Mouse (Mus musculus): Measurements from ENCODE around the gene Pth1r. TPM values are rescaled to one million over a fixed set of nuclear protein-coding genes. Genes with fewer than 3 reads are reported as not detected.

Pth1r gene
- polyA plus RNA-seq, 1 experiment = 8.2 TPM

DNA sequence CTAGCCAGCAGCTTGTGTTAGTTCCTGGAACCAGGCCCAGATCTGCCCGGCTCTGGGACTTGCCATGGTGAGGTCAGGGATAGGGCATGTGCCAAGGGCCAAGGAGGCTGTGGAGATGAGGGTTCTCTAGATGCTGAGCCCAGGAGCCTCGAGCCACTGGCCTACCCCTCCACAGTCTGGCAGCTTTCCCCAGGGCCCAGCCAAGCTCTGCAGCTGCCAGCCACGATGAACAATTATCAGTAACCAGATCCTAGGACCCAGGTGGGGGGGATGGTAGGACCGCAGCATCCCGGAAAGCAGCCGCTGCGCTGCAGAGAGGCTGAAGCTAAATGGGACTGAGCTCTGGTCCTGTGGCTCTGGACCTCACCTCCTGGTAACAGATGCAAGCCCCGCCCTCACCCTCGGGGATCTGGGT lies 21.2 kb downstream of the Pth1r start:
- Histone ChIP-seq H3K4me3 (ENCODE audit: insufficient read depth, low read length) (no peak overlapping the region), H3K4me1 (ENCODE audit: control insufficient read depth, insufficient read depth, low read length) (peaks cover 3% of the 10 kb centered on the region; the same call in 1 of the 2 replicates), H3K27ac (ENCODE audit: insufficient read depth, low read length) (no peak overlapping the region)
- no peak for TF ChIP-seq CTCF (IDR thresholded peaks at IDR 0.05; ENCODE audit: extremely low read depth, insufficient read depth, low read length)
- TF ChIP-seq POLR2A (IDR thresholded peaks at IDR 0.05; ENCODE audit: extremely low read depth, insufficient read depth, low read length) = no peak

DNA sequence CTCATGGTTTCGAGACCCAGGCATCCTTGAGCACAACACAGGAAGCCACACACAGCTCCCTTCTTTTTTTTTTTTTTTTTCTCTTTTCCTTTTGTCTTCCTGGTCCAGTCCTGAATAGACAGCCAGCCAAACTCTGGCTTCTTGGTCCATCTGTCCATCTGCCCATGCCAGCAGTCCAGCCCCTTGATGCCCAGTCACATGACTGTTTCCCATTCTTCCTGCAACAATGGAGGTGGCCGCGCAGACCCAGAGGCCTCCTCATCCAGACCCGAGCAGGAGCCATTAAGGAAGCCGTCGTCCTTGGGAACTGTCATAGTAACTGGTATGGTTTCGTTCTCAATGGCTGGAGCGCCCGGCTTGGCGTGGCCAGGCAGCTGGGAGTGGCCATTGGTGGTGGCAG lies 24.9 kb downstream of the Pth1r start:
- TF ChIP-seq POLR2A (IDR thresholded peaks at IDR 0.05; ENCODE audit: extremely low read depth, insufficient read depth, low read length) (no peak), CTCF (IDR thresholded peaks at IDR 0.05; ENCODE audit: extremely low read depth, insufficient read depth, low read length) (no peak)
- Histone ChIP-seq H3K4me1 (ENCODE audit: control insufficient read depth, insufficient read depth, low read length) (peaks cover 3% of the 10 kb centered on the region; the same call in 1 of the 2 replicates), H3K27ac (ENCODE audit: insufficient read depth, low read length) (no peak overlapping the region), H3K4me3 (ENCODE audit: insufficient read depth, low read length) (no peak overlapping the region)

DNA sequence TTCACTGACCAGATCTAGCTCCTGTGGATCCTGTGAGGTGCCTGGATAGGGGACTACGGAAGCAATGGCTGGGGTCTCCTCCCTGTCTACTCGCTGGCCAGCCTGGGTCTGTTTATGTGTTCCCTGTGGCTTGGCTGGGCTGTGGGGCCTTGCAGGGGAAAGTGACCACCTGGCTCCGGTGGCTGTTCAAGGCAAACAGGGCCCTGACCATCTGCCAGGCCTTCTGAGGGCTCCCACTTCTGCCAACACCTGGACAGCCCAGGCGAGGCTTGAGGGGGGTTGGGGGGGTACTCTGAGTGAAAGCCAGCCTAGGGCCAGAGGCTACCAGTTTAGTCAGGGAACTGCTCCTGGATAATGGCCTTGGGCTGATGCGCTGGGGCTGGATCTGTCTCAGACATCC lies 27.0 kb downstream of the Pth1r start:
- no peak for TF ChIP-seq POLR2A (IDR thresholded peaks at IDR 0.05; ENCODE audit: extremely low read depth, insufficient read depth, low read length)
- no peak for TF ChIP-seq CTCF (IDR thresholded peaks at IDR 0.05; ENCODE audit: extremely low read depth, insufficient read depth, low read length)
- Histone ChIP-seq H3K4me1 (ENCODE audit: control insufficient read depth, insufficient read depth, low read length) (no peaks in the 10 kb centered on the region; the same call in 1 of the 2 replicates), H3K4me3 (ENCODE audit: insufficient read depth, low read length) (no peak overlapping the region), H3K27ac (ENCODE audit: insufficient read depth, low read length) (no peak overlapping the region)

DNA sequence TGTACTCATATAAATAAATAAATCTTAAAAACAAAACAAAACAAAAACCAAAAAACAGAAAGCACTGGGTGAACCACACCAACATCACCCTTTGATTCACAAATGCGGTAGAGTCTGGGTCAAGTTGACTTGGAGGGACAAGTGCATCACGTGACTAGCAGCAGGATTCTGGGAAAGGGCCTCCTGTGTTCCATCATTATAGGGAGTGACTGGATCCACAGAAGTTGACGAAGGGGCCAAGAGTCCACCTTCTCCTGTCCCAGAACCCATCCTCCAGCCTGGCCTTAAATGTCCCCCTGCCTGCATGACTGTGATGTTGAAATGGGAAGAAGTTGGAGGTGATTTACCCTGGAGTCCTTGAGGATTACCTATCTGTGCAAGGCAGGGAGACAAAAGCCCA lies 28.1 kb downstream of the Pth1r start:
- no peak overlapping the region for H3K27ac ChIP-seq (ENCODE audit: insufficient read depth, low read length)

DNA sequence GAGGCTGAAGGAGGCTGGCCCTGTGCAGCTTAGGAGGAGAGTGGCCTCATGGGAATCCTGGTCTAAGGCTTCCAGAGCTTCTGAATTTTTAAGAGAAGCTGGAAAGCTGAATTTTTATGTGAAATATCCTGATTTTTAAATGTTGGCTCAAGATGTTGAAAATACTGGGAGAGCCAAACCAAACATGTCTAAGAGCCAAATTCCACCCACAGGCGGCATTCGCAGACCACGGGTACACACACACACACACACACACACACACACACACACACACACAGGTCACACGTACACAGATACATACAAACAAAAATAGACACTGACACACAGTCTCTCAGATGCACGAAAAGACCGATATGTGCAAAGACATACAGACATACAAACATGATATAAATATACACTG lies 28.9 kb downstream of the Pth1r start:
- no peak overlapping the region for H3K27ac ChIP-seq (ENCODE audit: insufficient read depth, low read length)
- H3K4me1 ChIP-seq (ENCODE audit: control insufficient read depth, insufficient read depth, low read length) = no peaks in the 10 kb centered on the region; the same call in 1 of the 2 replicates
- no peak overlapping the region for H3K4me3 ChIP-seq (ENCODE audit: insufficient read depth, low read length)
- TF ChIP-seq POLR2A (IDR thresholded peaks at IDR 0.05; ENCODE audit: extremely low read depth, insufficient read depth, low read length) = no peak
- TF ChIP-seq CTCF (IDR thresholded peaks at IDR 0.05; ENCODE audit: extremely low read depth, insufficient read depth, low read length) = no peak

More for the DNA sequence above, 28.1 kb downstream of the Pth1r start:
- no peak overlapping the region for H3K4me3 ChIP-seq (ENCODE audit: insufficient read depth, low read length)
- TF ChIP-seq CTCF (IDR thresholded peaks at IDR 0.05; ENCODE audit: extremely low read depth, insufficient read depth, low read length) (no peak), POLR2A (IDR thresholded peaks at IDR 0.05; ENCODE audit: extremely low read depth, insufficient read depth, low read length) (no peak)
- H3K4me1 ChIP-seq (ENCODE audit: control insufficient read depth, insufficient read depth, low read length) = no peaks in the 10 kb centered on the region; the same call in 1 of the 2 replicates

DNA sequence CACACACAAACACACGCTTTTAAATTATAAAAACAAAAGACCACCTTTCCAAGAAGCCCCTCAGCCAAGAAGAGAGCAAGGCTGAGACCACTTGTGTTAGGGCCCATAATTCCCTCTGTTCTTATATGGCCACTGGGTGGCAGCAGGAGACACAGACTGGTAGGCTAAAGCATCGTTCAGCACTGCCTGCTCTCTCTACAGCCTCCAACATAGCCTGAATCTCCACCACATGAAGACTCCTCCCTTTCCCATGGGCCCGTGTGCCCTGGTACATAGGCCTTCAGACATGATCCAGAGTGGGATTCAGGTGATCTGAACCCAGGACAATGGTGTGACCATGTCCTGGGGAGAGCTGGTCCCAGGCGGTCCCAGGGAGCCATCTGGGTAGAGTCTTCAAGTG lies 30.2 kb downstream of the Pth1r start:
- Histone ChIP-seq H3K27ac (ENCODE audit: insufficient read depth, low read length) (no peak overlapping the region), H3K4me1 (ENCODE audit: control insufficient read depth, insufficient read depth, low read length) (no peaks in the 10 kb centered on the region; the same call in 1 of the 2 replicates), H3K4me3 (ENCODE audit: insufficient read depth, low read length) (no peak overlapping the region)
- TF ChIP-seq POLR2A (IDR thresholded peaks at IDR 0.05; ENCODE audit: extremely low read depth, insufficient read depth, low read length) (no peak), CTCF (IDR thresholded peaks at IDR 0.05; ENCODE audit: extremely low read depth, insufficient read depth, low read length) (peak; percentile 80)

DNA sequence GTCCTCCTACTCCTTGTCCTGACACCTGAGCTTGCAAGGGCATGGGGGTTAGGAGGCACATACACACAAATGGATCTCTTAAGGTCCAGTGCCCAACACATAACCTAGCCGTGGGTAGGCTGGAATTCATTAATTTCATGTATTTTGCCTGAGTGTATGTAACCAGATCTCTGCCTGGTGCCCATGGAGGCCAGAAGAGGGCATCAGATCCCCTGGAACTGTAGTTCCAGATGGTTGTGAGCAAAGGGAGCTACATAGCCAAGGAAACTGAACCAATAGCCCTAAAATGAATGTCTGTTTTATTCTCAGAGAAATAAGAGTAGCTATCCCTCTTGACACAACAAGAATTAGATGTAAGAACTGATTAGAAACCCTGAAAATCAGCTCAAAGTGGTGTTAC lies 31.5 kb downstream of the Pth1r start:
- TF ChIP-seq POLR2A (IDR thresholded peaks at IDR 0.05; ENCODE audit: extremely low read depth, insufficient read depth, low read length) (no peak), CTCF (IDR thresholded peaks at IDR 0.05; ENCODE audit: extremely low read depth, insufficient read depth, low read length) (peak; percentile 44)
- no peak overlapping the region for H3K27ac ChIP-seq (ENCODE audit: insufficient read depth, low read length)
- no peak overlapping the region for H3K4me3 ChIP-seq (ENCODE audit: insufficient read depth, low read length)
- no peaks in the 10 kb centered on the region; the same call in 1 of the 2 replicates for H3K4me1 ChIP-seq (ENCODE audit: control insufficient read depth, insufficient read depth, low read length)

DNA sequence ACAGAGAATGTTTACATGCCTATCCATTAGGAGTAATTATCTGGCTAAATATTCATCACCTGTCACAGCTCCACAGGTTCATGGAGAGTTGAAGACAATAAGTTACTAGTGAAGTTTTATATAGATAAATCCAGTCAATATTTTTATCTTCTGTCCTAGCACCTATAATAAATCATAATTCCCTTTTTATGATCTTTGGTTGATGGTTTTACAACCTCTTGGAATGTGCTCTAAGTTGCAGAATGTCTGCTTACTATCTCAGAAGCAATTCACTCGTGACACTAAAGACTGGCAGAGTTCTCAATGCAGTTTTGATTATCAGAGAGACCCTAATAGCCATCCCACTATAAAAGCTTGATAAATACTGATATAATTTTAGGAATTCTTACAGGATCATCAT lies 33.6 kb downstream of the Pth1r start:
- H3K4me1 ChIP-seq (ENCODE audit: control insufficient read depth, insufficient read depth, low read length) = no peaks in the 10 kb centered on the region; the same call in 1 of the 2 replicates
- TF ChIP-seq CTCF (IDR thresholded peaks at IDR 0.05; ENCODE audit: extremely low read depth, insufficient read depth, low read length) (no peak), POLR2A (IDR thresholded peaks at IDR 0.05; ENCODE audit: extremely low read depth, insufficient read depth, low read length) (no peak)
- H3K27ac ChIP-seq (ENCODE audit: insufficient read depth, low read length) = no peak overlapping the region
- H3K4me3 ChIP-seq (ENCODE audit: insufficient read depth, low read length) = no peak overlapping the region

DNA sequence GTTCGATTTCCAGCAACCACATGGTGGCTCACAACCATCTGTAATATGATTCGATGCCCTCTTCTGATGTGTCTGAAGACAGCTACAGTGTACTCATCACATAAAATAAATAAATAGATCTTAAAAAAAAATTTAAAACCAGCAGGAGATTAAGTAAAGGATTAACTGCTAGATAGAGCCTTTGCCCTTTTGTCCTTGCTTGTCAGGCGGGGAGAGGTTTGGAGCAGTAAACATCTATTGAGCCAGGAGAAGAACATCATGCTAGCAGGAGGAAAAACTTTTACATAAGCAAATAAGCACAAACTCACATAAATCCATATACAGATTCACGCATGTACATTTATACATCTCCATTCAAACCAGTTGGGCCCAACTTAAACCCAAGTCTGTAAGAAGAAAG lies 34.4 kb downstream of the Pth1r start:
- TF ChIP-seq POLR2A (IDR thresholded peaks at IDR 0.05; ENCODE audit: extremely low read depth, insufficient read depth, low read length) (no peak), CTCF (IDR thresholded peaks at IDR 0.05; ENCODE audit: extremely low read depth, insufficient read depth, low read length) (no peak)
- Histone ChIP-seq H3K4me3 (ENCODE audit: insufficient read depth, low read length) (no peak overlapping the region), H3K4me1 (ENCODE audit: control insufficient read depth, insufficient read depth, low read length) (no peaks in the 10 kb centered on the region; the same call in 1 of the 2 replicates), H3K27ac (ENCODE audit: insufficient read depth, low read length) (no peak overlapping the region)

DNA sequence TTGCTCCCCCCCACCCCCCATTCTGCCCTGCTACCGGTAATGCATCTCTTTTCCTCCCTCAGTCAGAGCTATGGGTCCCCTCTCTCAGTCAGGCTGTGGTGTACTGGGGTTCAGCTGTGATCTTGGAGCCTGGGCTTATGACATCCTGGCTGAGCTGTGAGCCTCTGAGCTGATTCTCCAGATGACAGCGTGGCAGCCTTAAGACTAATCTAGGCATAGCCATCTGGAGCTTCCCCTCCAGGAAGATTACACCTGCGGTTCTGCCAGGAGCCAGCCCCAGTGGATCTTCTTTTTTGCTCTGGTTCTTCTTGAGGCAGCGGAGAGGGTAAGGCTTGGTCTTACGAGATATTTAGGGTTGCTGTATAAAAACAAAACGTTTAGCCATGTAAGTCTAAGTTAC lies 34.9 kb downstream of the Pth1r start:
- no peak overlapping the region for H3K27ac ChIP-seq (ENCODE audit: insufficient read depth, low read length)
- H3K4me1 ChIP-seq (ENCODE audit: control insufficient read depth, insufficient read depth, low read length) = no peaks in the 10 kb centered on the region; the same call in 1 of the 2 replicates
- TF ChIP-seq POLR2A (IDR thresholded peaks at IDR 0.05; ENCODE audit: extremely low read depth, insufficient read depth, low read length) (no peak), CTCF (IDR thresholded peaks at IDR 0.05; ENCODE audit: extremely low read depth, insufficient read depth, low read length) (no peak)
- no peak overlapping the region for H3K4me3 ChIP-seq (ENCODE audit: insufficient read depth, low read length)

Data from cortical plate, adult 2 months (tissue).